Mouse (Mus musculus) lung, postnatal 4 days (tissue): ENCODE measurements around the gene Zmat3.

Experiments
- DNase-seq, 2 experiments: peaks; one replicate each; pipeline ENCODE4 v3.0.0; 2021

Zmat3 gene

GRCm38 (mm10) chr3:32365546-32366245 lies at the start of gene Zmat3:
Gene Zmat3 (minus strand): TSS chr3:32366014.
- peak; percentile 86 to 88 for DNase-seq

- no peak for DNase-seq
Observed at GRCm38 (mm10) chr3:32414381-32414780, 48.6 kb upstream of the Zmat3 start.

GRCm38 (mm10) chr3:32412502-32413044 lies 46.8 kb upstream of the Zmat3 start:
- no peak for DNase-seq

- DNase-seq: peak; percentile 35 to 52
Observed at GRCm38 (mm10) chr3:32408811-32409273, 43.0 kb upstream of the Zmat3 start.

GRCm38 (mm10) chr3:32406804-32407203 lies 41.0 kb upstream of the Zmat3 start:
- DNase-seq: no peak

DNA sequence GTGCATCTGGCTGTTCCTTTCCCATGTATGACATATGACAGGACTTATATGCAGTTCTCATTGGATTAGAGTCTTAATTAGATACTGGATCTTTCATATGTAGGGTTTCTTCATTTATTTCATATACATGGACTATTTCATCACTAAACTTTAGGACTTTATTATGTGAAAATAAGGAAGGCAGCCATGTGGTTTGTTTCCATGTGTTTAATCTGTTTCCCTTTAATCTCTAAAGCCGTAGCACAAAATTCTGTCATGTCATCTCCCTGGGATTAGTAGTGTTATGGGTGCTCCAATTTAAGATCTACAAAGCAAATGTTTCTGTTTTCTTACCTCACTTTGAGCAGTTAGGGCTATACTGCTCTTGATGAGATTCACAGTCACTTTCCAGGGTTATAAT lies 39.9 kb upstream of the Zmat3 start:
- no peak for DNase-seq

DNA sequence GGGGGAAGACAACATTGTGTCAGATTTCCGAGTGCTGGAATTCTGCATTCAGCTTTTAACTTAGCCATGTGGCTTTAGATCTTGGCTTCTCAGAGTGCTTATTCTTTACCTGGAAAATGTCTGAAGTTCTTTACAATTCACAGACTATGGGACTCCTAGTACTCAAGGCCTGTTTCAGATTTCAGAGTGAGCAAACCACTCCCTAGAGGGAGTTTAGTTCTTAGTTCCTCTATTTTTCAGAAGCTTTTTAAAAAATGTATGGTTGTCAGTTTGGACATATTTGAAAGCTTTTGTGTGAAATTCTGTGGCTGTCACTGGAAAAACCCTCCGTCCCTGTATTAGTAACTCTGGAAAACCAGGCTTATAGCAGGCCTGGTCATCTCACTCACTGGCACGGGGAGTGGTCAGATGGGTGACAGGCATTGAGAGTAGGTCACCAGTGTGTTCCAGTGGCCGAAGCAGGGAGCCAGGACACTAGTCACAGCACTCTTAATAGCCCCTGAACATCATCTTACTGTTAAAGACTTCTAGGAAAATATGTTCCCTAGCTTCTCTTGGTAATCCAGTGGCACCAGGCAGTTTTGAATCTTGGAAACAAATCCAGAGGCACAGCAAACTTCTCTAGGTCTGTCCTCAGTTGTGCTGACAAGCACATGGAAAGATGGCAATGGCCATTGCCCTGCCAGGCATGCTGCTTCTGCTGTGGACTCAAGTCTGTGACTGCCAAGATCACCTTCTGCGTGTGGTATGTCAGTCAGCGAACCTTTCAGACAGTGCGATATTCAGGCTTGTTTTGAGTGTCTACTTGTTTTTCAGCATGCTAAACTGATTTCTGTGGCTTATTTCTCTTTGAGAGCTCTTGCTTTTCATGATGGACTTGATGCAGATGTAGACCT lies 37.4 kb upstream of the Zmat3 start:
- DNase-seq: no peak

DNA sequence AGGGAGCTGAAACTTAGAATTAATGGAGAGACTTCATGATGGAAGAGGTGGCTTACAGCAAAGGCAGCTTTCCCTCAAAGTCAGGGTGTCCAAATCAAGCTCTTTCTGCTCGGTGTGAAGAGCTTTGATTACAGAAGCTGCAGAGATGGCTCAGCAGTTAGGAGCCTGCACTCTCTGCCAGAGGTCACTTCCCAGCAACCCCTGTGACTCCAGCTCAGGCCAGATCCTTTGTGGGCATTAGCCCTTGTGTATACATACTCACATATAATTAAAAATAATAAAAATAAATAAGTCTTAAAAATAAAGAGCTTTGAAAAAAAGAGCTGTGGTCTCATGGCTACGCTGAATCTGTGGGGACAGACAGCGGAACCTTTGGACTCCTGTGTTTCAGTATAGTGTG lies 35.8 kb upstream of the Zmat3 start:
- no peak for DNase-seq

DNA sequence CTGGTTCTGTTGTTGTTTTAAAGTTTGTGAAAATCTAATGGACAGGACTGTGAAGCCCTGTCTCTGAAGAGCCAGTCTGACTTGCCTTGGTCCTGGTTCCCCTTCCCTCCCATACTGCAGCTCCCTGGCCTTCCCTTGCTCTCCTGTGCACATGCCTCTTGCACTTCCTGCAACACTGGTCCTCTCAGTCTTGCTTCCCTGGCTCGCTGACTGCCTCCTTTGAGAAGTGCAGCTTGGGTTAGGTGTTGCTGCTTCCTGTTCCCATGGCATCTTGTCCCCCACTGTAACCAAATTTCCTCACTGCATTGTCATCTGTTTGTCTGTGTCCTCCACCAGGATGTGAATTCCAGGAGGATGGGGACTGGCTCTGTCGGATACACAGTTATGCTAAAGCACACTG lies 34.1 kb upstream of the Zmat3 start:
- DNase-seq: peak; percentile 13 to 27

GRCm38 (mm10) chr3:32399381-32399780 lies 33.6 kb upstream of the Zmat3 start:
- no peak for DNase-seq

DNA sequence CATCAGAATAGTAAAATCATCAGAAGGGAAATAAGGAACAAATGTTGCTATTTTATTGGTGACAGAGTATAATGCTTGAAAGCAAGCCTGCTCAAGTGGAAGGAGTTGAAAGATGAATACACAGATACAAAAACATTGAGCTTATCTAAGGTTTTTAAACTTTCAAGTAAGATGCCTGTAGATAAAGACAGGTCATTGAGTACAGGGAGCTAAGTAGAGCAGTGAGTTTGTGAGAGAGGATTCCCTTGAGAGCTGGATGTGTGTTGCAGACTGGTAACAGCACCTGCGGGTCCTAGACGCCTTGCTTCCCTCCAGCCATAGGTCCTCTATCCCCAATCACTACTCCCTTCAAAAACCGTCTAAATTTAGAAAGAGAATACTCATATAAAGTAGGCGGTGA lies 32.8 kb upstream of the Zmat3 start:
- DNase-seq: no peak

DNA sequence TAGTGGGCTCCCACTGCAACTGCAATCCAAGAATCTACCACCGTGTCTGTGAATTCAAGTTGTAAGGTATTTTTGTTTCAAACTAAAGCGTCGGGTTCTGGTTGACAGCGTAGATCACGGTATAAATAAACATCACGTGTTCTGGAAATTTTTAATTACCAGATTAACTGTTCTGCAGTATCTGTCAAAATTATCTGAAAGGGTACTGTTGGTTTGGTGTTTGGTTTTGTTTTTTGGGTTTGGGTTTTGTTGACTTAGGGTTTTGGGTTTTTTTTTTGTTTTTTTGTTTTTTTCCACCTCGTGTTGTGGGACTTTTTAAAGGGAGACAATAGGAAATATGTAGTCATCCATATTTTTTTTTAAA lies 32.3 kb upstream of the Zmat3 start:
- no peak for DNase-seq

DNA sequence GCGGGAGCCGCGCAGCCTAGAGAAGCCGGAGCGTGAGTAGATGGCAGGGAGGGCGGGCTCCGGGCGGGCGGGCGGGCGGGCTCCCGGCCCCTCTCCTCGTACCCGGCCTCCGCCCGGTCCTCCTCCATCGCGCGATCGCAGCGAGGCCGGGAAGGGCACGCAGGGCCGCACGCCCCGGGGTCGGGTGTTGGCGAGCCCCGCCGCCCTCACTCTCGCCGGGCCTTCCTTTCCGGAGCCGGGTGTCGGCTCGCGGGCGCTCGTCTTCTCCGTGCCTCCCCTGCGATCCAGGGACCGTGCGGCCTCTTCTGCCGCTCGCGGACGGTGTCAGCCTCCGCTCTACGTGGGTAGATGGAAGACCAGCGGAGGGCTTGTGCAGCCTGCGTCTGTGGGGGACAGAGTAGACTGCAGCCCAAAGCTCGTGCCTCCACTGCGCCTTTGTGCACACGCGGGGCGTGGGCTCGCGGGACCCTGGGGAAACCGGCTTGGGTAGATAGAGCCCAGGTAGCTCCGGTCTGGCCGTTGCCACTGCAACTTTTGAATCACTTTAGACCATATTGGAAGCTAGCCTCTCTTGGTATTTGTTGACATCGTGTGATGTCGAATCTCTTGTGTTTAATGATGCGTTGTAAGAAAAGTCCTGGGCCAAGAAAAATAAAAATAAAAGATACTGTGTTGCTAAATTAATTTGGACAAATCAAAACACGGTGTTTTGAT lies 31.8 kb upstream of the Zmat3 start, which contains the start of gene Pik3ca:
Pik3ca (plus strand) TSS at position 211 of the 714 bp plus-strand sequence.
- DNase-seq: peak; percentile 71 to 76

GRCm38 (mm10) chr3:32396794-32397460 lies 31.1 kb upstream of the Zmat3 start:
- DNase-seq: peak; percentile 98 to 99

DNA sequence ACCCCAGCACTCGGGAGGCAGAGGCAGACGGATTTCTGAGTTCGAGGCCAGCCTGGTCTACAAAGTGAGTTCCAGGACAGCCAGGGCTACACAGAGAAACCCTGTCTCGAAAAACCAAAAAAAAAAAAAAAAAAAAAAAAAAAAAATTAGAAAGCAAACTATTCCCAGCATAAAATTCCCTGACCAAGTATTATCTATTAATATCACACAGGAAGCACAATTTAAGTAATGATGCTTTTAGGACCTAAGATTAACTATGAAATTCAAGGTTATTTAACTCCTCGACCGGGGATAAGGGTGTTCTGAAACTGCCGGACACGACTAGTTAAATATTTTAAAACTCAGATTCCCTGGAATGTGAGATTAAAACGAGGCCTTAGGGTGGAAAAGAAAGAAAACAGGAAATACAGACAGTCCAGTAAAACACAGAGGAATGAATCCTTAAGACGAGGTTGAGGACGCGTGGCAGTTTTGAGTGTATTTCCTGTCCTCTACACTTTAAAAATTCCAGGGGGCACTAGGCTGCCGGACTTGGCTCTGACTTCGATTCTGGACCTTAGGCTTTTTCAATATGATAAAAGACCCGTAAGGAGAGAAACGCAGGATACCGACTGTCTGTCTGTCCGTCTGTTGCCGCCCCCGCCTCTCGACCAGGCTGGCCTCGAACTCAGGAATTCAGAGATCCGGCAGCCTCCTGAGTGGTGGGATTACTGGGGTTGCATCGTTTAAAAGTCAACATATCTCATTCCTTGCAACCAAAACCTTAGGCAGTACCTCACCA lies 30.1 kb upstream of the Zmat3 start:
- DNase-seq: peak; percentile 45 to 61

DNA sequence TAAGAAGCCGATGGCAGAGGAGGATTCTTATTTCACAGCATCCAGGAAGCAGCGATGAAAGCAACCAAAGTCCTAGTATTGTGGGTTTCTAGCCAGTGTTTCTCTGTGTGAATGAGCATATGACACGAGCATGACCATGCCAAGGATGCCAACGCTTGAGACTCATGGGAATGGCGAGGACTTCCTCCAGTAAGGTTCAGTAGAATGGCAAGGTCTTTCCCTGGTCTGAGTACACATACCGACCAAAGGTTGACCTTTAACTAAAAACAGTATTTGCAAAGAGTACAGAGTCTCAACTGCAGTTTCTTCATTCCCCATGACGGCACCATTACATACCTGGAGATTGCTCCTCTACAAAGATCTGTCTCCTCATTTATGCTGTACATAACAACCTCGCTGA lies 28.2 kb upstream of the Zmat3 start:
- no peak for DNase-seq

DNA sequence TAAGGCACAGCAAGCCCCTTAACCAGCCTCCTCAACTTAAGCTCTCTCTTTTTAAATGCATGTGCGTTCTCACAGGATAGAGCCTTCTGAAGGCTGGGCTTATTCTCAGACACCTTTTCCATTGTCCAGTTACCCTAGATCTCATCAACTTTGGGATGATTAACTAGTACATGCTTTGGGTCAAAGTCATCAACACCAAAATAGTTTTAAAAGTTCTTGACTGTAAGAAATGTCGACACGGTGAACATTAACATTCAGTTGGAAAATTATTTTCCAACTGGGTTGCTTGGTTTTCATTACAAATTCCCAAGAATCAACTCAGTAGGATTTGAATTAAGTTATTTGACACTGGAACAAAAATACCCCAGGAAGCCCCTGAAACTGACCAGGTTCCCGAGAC lies 27.0 kb upstream of the Zmat3 start:
- no peak for DNase-seq

GRCm38 (mm10) chr3:32381556-32381955 lies 15.7 kb upstream of the Zmat3 start:
- no peak for DNase-seq

- peak; percentile 33 to 50 for DNase-seq
Observed at GRCm38 (mm10) chr3:32379891-32380290, 14.1 kb upstream of the Zmat3 start.

DNA sequence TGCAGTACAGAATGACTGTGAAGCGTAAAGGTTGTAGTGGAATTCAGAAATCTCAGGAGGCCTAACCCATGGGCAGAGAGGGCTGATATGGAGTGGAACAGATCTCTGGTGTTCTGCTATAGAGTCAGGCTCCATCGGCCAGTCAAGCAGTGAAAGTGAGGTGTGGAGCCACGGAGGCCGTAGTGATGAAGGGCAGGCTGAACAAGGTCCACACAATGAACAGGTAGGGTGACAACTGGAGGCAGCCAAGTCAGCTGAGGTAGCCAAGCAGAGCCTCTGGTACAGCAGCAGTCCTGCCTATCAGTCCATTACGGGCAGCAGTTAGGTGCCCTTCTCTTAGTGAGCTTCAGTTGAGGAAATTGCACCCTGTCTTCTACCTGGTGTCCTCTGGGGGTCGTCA lies 7.4 kb upstream of the Zmat3 start:
- DNase-seq: no peak

- no peak for DNase-seq
Observed at GRCm38 (mm10) chr3:32372470-32372869, 6.7 kb upstream of the Zmat3 start.

DNA sequence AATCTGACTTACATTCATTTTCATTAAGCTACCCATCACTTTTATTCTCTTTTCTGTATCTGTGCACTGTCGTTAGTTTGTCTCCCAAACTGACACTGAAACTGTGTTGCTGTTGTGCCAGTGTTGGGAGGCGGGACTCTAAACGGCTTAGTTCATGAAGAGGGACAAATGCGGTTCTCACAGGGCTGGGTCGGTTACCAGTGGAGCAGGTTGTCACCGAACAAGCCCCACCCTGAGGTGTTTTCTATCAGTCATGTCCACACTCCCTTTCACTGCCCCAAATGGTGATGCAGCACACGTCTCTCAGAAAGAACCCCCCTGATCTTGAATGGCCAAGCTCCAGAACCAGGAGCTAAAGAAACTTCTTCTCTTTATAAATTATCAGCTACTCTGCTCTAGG lies 6.1 kb upstream of the Zmat3 start:
- DNase-seq: no peak
